Comparison of ENCODE assay signal across 28 mouse cellular contexts in the genomic region with DNA sequence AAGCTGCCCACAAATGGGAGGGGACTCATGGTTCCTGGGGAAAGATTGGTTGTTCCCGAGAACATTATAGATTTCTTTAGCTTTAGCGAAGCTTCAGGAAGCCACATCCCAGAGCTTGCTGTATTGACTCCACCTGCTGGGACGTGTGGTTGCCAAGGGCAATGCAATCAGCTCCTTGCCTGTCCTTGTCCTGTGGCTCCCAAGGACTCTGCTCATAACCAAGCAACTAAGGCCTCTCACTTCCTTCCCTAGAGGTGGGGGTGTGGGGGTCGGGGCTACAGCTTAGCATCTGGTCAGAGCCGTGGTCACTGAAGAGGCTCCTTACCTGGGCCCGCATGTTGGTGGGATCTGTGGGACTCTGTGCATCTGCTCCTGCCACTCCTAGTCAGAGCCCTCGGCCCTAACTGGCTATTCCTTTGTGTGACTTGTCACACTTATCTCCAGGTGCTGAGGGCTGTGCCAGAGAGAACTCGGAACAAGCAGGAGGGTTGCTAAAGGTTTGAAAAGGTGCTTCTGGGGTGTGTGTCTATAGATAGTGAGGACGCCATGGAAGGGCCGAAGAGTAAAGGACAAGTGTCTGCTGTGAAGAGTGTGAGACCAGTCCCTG.
DNase-seq lines count a peak whose midpoint lies in the region; ATAC-seq and TF ChIP-seq lines count a peak whose summit lies in the region.
"Had no signal": no experiment of that assay in that cellular context is flagged by ENCODE, and none has a peak within 500 bp of the region (broad histone marks: within the 10 kb centered on the region; RNA-seq: fewer than 3 reads in every experiment).

No protein-coding gene starts in this region.

- H3K9me3 ChIP-seq in heart, embryonic 10.5 days = no peaks in the 10 kb centered on the region
- H3K9me3 ChIP-seq in midbrain, embryonic 10.5 days (replicated peaks) = no peaks in the 10 kb centered on the region
- no peaks in the 10 kb centered on the region for H3K9me3 ChIP-seq in midbrain, embryonic 11.5 days (ENCODE audit: control insufficient read depth, low read length)
- H3K9me3 ChIP-seq in stomach, embryonic 15.5 days = no peaks in the 10 kb centered on the region
- H3K9me3 ChIP-seq: heart, embryonic 15.5 days; kidney, embryonic 15.5 days; liver, embryonic 13.5 days; megakaryocyte, embryonic 14.5 days; neural tube, embryonic 12.5 days had no signal

- H3K4me1 ChIP-seq in heart, embryonic 10.5 days = peaks cover 14% of the 10 kb centered on the region
- peaks cover 66% of the 10 kb centered on the region for H3K4me1 ChIP-seq in midbrain, embryonic 10.5 days
- H3K4me1 ChIP-seq in midbrain, embryonic 11.5 days (ENCODE audit: control insufficient read depth, insufficient read depth, low read length) = peaks cover 37% of the 10 kb centered on the region
- H3K4me1 ChIP-seq in stomach, embryonic 15.5 days = no peaks in the 10 kb centered on the region
- H3K4me1 ChIP-seq: heart, embryonic 15.5 days; kidney, embryonic 15.5 days; liver, embryonic 13.5 days; megakaryocyte, embryonic 14.5 days had no signal

- ATAC-seq in midbrain, embryonic 11.5 days (ENCODE audit: low FRiP score) = no peak
- peak; percentile 84 for ATAC-seq in stomach, embryonic 15.5 days (ENCODE audit: insufficient read depth, low FRiP score, low read depth)
- ATAC-seq: activated CD4-positive, CD25-positive, alpha-beta regulatory T cell, adult 4 months; inflammation-experienced regulatory T-cells, adult 6 months; Patski had no signal

- H3K36me3 ChIP-seq in heart, embryonic 10.5 days = no peaks in the 10 kb centered on the region
- no peaks in the 10 kb centered on the region for H3K36me3 ChIP-seq in midbrain, embryonic 10.5 days
- H3K36me3 ChIP-seq in midbrain, embryonic 11.5 days (ENCODE audit: control insufficient read depth, insufficient read depth, low read length) = no peaks in the 10 kb centered on the region
- H3K36me3 ChIP-seq in stomach, embryonic 15.5 days = no peaks in the 10 kb centered on the region
- H3K36me3 ChIP-seq: G1E; heart, embryonic 15.5 days; kidney, embryonic 15.5 days; liver, embryonic 13.5 days; neural tube, embryonic 12.5 days had no signal

- H3K27ac ChIP-seq in heart, embryonic 10.5 days = peak overlapping the region; percentile 52; the same call in 1 of the 2 replicates
- peak overlapping the region; percentile 59 for H3K27ac ChIP-seq in midbrain, embryonic 10.5 days (replicated peaks)
- no peak overlapping the region for H3K27ac ChIP-seq in midbrain, embryonic 11.5 days (ENCODE audit: low read depth, low read length)
- H3K27ac ChIP-seq in stomach, embryonic 15.5 days = no peak overlapping the region
- H3K27ac ChIP-seq: heart, embryonic 15.5 days; kidney, embryonic 15.5 days; liver, embryonic 13.5 days; neural tube, embryonic 12.5 days had no signal

- DNase-seq in heart, embryonic 10.5 days (ENCODE audit: low spot score) = no peak
- no peak for DNase-seq in heart, postnatal 25 days (ENCODE audit: low spot score)
- DNase-seq in midbrain, embryonic 10.5 days (ENCODE audit: low spot score) = no peak
- DNase-seq in midbrain, embryonic 11.5 days (ENCODE audit: low spot score, missing footprints) = no peak
- peak; percentile 38 for DNase-seq in brain, embryonic 14.5 days (ENCODE audit: low read depth)
- no peak for DNase-seq in kidney, adult 8-10 months
- DNase-seq: adrenal gland, postnatal 10 days; B cell, adult 2 months; cerebellum, adult 9-10 months; heart, postnatal 4 days; kidney, postnatal 36 days; liver, embryonic 13.5 days; lung, embryonic 14.5 days; lung, postnatal 36 days; right cerebral cortex, postnatal 25 days; spleen, adult 18-20 months; thymus, adult 18-20 months; thymus, postnatal 36 days had no signal

- no peak for TF ChIP-seq CTCF in brain, embryonic 14.5 days (IDR thresholded peaks at IDR 0.05; ENCODE audit: borderline replicate concordance, extremely low read depth, insufficient read depth, insufficient read length)

- no peaks in the 10 kb centered on the region for H3K27me3 ChIP-seq in heart, embryonic 10.5 days (ENCODE audit: insufficient read depth, poor library complexity, severe bottlenecking)
- peaks cover 62% of the 10 kb centered on the region for H3K27me3 ChIP-seq in midbrain, embryonic 10.5 days (ENCODE audit: low read depth, poor library complexity, severe bottlenecking)
- peaks cover 2% of the 10 kb centered on the region for H3K27me3 ChIP-seq in midbrain, embryonic 11.5 days (ENCODE audit: control insufficient read depth, insufficient read depth, low read length)
- H3K27me3 ChIP-seq in stomach, embryonic 15.5 days (replicated peaks) = no peaks in the 10 kb centered on the region
- H3K27me3 ChIP-seq: CH12.LX; heart, embryonic 15.5 days; kidney, embryonic 15.5 days; liver, embryonic 13.5 days; megakaryocyte, embryonic 14.5 days; neural tube, embryonic 12.5 days had no signal

- no peak overlapping the region for H3K4me3 ChIP-seq in heart, embryonic 10.5 days
- no peak overlapping the region for H3K4me3 ChIP-seq in midbrain, embryonic 10.5 days
- H3K4me3 ChIP-seq in midbrain, embryonic 11.5 days (ENCODE audit: low read depth, low read length) = no peak overlapping the region
- no peak overlapping the region for H3K4me3 ChIP-seq in stomach, embryonic 15.5 days (replicated peaks)
- H3K4me3 ChIP-seq: heart, embryonic 15.5 days; kidney, embryonic 15.5 days; liver, embryonic 13.5 days; megakaryocyte, embryonic 14.5 days; neural tube, embryonic 12.5 days had no signal

- H3K9ac ChIP-seq in midbrain, embryonic 11.5 days (ENCODE audit: low read length) = no peak overlapping the region
- no peak overlapping the region for H3K9ac ChIP-seq in stomach, embryonic 15.5 days
- H3K9ac ChIP-seq: heart, embryonic 15.5 days; kidney, embryonic 15.5 days; liver, embryonic 13.5 days; lung, embryonic 14.5 days; neural tube, embryonic 12.5 days had no signal

- TF ChIP-seq POLR2A in brain, embryonic 14.5 days (IDR thresholded peaks at IDR 0.05; ENCODE audit: borderline replicate concordance, extremely low read depth, insufficient read depth, insufficient read length, poor library complexity, severe bottlenecking) = no peak

- intact Hi-C loops in heart, postnatal 25 days (cut with DNase I) = no loop called here

- H3K4me2 ChIP-seq in midbrain, embryonic 11.5 days = no peak overlapping the region
- H3K4me2 ChIP-seq in stomach, embryonic 15.5 days = no peak overlapping the region
- H3K4me2 ChIP-seq: heart, embryonic 15.5 days; kidney, embryonic 15.5 days; liver, embryonic 13.5 days; lung, embryonic 14.5 days; neural tube, embryonic 12.5 days had no signal

- 57% methylated on average over 10 of the region's 10 CpGs for WGBS in heart, embryonic 10.5 days
- 77% methylated on average over 10 of the region's 10 CpGs for WGBS in midbrain, embryonic 10.5 days
- WGBS in midbrain, embryonic 11.5 days = 76% methylated on average over 10 of the region's 10 CpGs
- WGBS in stomach, embryonic 15.5 days = 62% methylated on average over 10 of the region's 10 CpGs

Comparison
In these comparisons a context has a peak if more than half of its experiments do, and no peak if none do; other contexts are left out.
1. H3K27ac ChIP-seq: peak in heart, embryonic 10.5 days (single experiment) and midbrain, embryonic 10.5 days (single experiment); none in midbrain, embryonic 11.5 days (single experiment) and stomach, embryonic 15.5 days (single experiment).